Mouse (Mus musculus): ENCODE results near the gene Actn1. TPM values are rescaled to one million over a fixed set of nuclear protein-coding genes. Genes with fewer than 3 reads are reported as not detected.

Gene Actn1
- total RNA-seq, 2 experiments from 2014 or later = 91.0 to 103 TPM

DNA sequence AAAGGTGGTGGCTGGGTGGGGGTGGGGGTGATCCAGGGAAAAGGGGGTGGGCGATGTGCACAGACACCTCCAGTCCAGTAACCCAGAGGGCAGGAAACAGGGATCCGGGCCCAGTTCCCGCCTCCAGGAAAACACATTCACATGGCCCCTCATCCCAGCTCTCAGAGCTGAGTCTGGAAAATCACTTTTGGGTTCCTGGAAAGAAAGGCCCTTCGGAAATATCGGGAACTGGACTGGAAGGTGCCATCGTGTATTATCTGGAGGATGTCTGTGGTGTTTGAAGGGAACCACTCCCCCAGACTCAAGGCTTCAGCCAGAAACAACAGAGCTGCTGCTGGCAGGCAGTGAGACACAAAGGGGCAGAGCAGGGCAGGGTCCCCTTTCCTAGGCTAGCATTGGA lies 10.6 kb downstream of the Actn1 start:
- Histone ChIP-seq H3K4me3 (no peak overlapping the region), H3K27ac (no peak overlapping the region)
- no peak for DNase-seq (ENCODE audit: low spot score in 2 of 2)
- no peak for TF ChIP-seq CTCF (conservative IDR thresholded peaks at IDR 0.05)

- Histone ChIP-seq H3K4me3 (no peak overlapping the region), H3K27ac (no peak overlapping the region)
- TF ChIP-seq CTCF (conservative IDR thresholded peaks at IDR 0.05) = no peak
- DNase-seq (ENCODE audit: low spot score in 2 of 2) = no peak
Measured at GRCm38 (mm10) chr12:80247067-80247466, 13.1 kb downstream of the Actn1 start.

DNA sequence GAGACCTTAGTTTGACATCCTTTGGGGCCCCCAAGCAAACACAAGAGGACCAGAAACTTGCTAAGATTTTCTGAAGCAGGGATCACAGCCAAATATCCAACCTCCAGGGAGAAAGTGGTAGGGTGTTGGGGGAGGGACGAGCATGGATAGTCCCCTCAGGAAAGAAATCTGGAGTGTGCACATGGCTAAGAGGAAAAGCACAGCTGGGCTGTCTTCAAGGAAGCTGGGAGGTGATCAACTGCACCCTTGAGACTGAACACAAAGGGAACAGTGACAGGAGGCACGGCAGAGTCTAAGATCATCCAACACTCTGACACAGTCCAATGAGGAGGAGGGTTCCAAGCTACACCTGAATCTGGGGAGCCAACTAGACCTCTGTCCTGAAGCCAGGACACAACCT lies 13.7 kb downstream of the Actn1 start:
- Histone ChIP-seq H3K27ac (no peak overlapping the region), H3K4me3 (no peak overlapping the region)
- no peak for TF ChIP-seq CTCF (conservative IDR thresholded peaks at IDR 0.05)
- no peak for DNase-seq (ENCODE audit: low spot score in 2 of 2)

GRCm38 (mm10) chr12:80244755-80245154 lies 15.4 kb downstream of the Actn1 start:
- TF ChIP-seq CTCF (conservative IDR thresholded peaks at IDR 0.05) = no peak
- no peak for DNase-seq (ENCODE audit: low spot score in 2 of 2)
- H3K27ac ChIP-seq = peak overlapping the region; percentile 36; the same call in 1 of the 2 replicates
- H3K4me3 ChIP-seq = no peak overlapping the region

- Histone ChIP-seq H3K4me3 (no peak overlapping the region), H3K27ac (peak overlapping the region; percentile 36; the same call in 1 of the 2 replicates)
- no peak for TF ChIP-seq CTCF (conservative IDR thresholded peaks at IDR 0.05)
- no peak for DNase-seq (ENCODE audit: low spot score in 2 of 2)
Measured at GRCm38 (mm10) chr12:80244127-80244526, 16.0 kb downstream of the Actn1 start.

DNA sequence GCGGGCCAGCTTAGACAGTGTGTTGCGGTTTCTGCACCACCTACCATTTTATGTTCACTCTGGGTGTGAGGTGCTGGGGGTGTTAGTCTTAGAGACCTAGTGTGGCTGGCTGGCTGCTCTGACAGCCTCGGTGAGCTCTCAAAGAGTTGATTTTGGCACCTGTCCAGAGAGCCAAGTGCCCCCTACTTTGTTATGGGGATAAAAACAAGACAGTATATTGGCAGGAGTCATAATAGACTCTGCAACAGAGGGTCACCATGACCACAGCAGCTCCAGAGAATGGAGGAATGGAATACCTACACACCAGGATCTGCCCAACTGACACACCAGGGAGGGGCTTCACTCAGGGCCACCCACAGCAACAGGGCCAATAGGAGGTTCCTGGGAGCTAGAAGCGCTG lies 16.8 kb downstream of the Actn1 start:
- Histone ChIP-seq H3K27ac (no peak overlapping the region), H3K4me3 (no peak overlapping the region)
- TF ChIP-seq CTCF (conservative IDR thresholded peaks at IDR 0.05) = no peak
- DNase-seq (ENCODE audit: low spot score in 2 of 2) = no peak

DNA sequence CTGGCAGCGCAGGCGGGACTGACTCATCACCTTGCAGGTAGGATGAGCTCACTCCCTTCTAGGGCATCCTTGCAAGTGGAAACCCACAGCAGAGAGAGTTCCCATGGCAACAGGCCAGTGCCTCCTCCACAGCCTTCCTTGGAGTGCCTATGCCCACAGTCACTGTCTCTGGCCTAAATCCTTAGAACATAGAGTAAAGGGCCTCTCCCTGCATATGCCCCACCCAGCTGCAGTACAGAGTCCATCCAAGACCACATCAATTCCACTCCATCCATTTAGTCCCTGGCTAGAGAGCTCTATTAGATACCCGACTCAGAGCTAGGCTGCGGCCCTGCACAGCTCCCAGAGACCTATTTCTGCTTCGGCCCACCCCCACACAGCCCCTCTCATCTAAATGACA lies 20.7 kb downstream of the Actn1 start:
- Histone ChIP-seq H3K4me3 (no peak overlapping the region), H3K27ac (no peak overlapping the region)
- no peak for TF ChIP-seq CTCF (conservative IDR thresholded peaks at IDR 0.05)
- DNase-seq (ENCODE audit: low spot score in 2 of 2) = peak; percentile 46 to 65

GRCm38 (mm10) chr12:80238523-80238922 lies 21.6 kb downstream of the Actn1 start:
- TF ChIP-seq CTCF (conservative IDR thresholded peaks at IDR 0.05) = no peak
- no peak overlapping the region for H3K4me3 ChIP-seq
- no peak overlapping the region for H3K27ac ChIP-seq
- DNase-seq (ENCODE audit: low spot score in 2 of 2) = no peak

- DNase-seq (ENCODE audit: low spot score in 2 of 2) = no peak
- H3K27ac ChIP-seq = no peak overlapping the region
- no peak for TF ChIP-seq CTCF (conservative IDR thresholded peaks at IDR 0.05)
- H3K4me3 ChIP-seq = no peak overlapping the region
Measured at GRCm38 (mm10) chr12:80235295-80235694, 24.9 kb downstream of the Actn1 start.

GRCm38 (mm10) chr12:80234226-80234625 lies 25.9 kb downstream of the Actn1 start:
- no peak for TF ChIP-seq CTCF (conservative IDR thresholded peaks at IDR 0.05)
- Histone ChIP-seq H3K4me3 (no peak overlapping the region), H3K27ac (no peak overlapping the region)
- no peak for DNase-seq (ENCODE audit: low spot score in 2 of 2)

DNA sequence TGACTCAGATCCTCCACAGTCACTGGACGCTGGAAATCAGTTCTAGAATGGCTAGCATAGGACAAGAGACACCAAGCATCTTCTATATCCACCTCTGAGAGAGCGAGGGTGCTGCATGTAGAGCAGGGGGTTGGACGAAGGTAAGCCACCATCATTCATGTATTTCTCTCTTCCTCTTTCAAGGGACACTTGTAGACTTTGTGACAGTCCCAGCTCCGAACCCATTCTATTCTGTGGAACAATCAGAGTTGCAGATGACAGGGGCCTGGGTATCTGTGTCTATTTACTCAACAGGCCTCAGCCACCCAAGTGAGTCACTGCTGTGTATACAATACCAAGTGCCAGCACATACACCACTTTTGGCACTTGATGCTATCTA lies 27.3 kb downstream of the Actn1 start:
- Histone ChIP-seq H3K4me3 (no peak overlapping the region), H3K27ac (no peak overlapping the region)
- no peak for TF ChIP-seq CTCF (conservative IDR thresholded peaks at IDR 0.05)
- DNase-seq (ENCODE audit: low spot score in 2 of 2) = no peak

DNA sequence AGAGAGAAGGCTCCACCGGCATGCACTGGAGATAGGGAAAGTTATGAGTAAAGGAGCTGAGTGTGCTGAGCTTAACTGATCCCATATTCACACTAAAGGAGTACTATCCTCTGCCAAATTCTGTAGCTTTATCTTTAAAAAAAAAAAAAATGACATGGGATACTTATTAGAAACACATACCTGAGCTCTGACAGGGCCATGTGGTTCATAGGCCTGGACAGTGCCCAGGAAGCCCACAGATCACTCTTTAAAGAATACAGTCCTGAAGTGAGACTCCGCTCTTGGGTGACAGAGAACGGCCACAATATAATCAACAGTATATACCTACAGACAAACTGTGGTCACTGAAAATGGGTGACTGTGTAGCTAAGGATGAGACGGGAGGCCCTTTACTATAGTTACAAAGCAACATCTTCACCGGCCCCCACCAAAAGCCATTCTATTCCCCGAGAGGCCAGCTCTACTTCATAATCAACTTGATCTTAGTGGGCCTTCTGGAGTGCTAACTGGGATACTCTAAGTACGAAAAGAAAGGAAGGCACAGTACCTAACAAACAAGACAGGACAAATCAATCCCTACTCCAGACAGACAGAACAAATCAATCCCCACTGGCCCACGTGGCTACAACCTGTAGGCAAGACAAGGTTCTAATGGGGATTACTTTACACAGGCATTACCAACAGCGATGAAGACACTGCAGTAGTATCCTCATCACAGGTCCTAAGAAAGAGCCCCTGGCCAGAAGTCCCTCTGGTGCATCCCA lies 27.9 kb downstream of the Actn1 start:
- no peak overlapping the region for H3K27ac ChIP-seq
- no peak for TF ChIP-seq CTCF (conservative IDR thresholded peaks at IDR 0.05)
- no peak for DNase-seq (ENCODE audit: low spot score in 2 of 2)
- no peak overlapping the region for H3K4me3 ChIP-seq

GRCm38 (mm10) chr12:80231317-80231716 lies 28.9 kb downstream of the Actn1 start:
- Histone ChIP-seq H3K4me3 (no peak overlapping the region), H3K27ac (peak overlapping the region; percentile 59; the same call in 1 of the 2 replicates)
- DNase-seq (ENCODE audit: low spot score in 2 of 2) = no peak
- no peak for TF ChIP-seq CTCF (conservative IDR thresholded peaks at IDR 0.05)

GRCm38 (mm10) chr12:80230854-80231253 lies 29.3 kb downstream of the Actn1 start:
- H3K27ac ChIP-seq = peak overlapping the region; percentile 59
- TF ChIP-seq CTCF (conservative IDR thresholded peaks at IDR 0.05) = no peak
- no peak for DNase-seq (ENCODE audit: low spot score in 2 of 2)
- H3K4me3 ChIP-seq = no peak overlapping the region

Measured in layer of hippocampus, adult 2 months (tissue).